ENCODE assay signal across 8 mouse cellular contexts in the genomic region with DNA sequence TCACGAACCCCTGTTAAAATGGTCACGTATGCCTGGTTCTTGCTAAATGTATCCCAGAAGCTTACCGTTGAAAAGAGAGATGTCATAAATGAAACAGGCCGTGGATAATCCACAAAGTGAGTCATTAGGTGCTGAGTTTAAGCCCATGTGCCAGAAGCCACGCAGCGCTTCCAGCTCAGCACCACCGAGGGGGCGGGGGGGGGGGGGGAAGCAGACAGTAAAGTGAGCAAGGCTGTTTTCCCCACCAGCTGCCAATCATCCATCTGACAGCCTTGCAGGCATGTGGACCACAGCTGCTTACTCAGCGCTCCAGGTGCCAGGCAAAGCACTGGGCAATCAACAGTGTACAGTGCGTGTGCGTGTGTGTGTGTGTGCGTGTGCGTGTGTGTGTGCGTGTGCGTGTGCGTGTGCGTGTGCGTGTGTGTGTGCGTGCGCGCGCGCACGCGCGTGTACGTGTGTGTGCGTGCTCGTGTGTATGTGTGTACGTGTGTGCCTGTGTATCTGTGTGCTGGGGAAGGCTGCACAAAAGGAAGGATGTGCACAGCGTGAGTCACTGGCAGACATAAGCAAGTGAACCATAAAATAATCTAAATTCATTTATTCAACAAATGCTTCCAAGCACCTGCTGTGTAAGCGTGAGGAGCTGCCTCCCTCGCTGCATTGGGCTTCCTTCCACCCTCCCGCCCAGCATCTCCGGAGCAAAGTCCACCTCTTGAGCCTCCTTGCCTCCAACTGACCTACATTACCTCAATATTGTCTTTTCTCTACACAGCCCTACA. TPM values are rescaled to one million over a fixed set of nuclear protein-coding genes. Genes with fewer than 3 reads are reported as not detected.
DNase-seq lines count a peak whose midpoint lies in the region.

No protein-coding gene starts in this region.

- peak overlapping the region; percentile 32 for H3K4me3 ChIP-seq in heart, embryonic 10.5 days

- peaks cover 46% of the 10 kb centered on the region for H3K27me3 ChIP-seq in heart, embryonic 10.5 days (ENCODE audit: insufficient read depth, poor library complexity, severe bottlenecking)

- H3K27ac ChIP-seq in heart, embryonic 10.5 days = no peak overlapping the region

- no peak for DNase-seq in heart, embryonic 10.5 days (ENCODE audit: low spot score)
- no peak for DNase-seq in heart, postnatal 10 days
- DNase-seq in right cerebral cortex, adult 18-20 months = peak; percentile 57
- no peak for DNase-seq in right cerebral cortex, postnatal 4 days
- DNase-seq in kidney, adult 9 months = peak; percentile 10
- DNase-seq in right cerebral cortex, postnatal 36 days (ENCODE audit: low spot score in 2 of 2) = peak; percentile 25 to 43
- DNase-seq in MN1 (ENCODE audit: low spot score) = no peak
- no peak for DNase-seq in gastrocnemius, adult 8-10 months (ENCODE audit: low spot score in 2 of 2)

- WGBS in heart, embryonic 10.5 days = 53% methylated on average over 35 of the region's 35 CpGs

- H3K4me1 ChIP-seq in heart, embryonic 10.5 days = peaks cover 32% of the 10 kb centered on the region

- no peaks in the 10 kb centered on the region for H3K9me3 ChIP-seq in heart, embryonic 10.5 days

- intact Hi-C loops in heart, postnatal 10 days (cut with DNase I) = loop anchor here (1.0 to 10.0 kb wide), 4 partner anchors 114 to 932 kb away; a partner anchor contains a TSS

- no peaks in the 10 kb centered on the region for H3K36me3 ChIP-seq in heart, embryonic 10.5 days

RNA-seq across cellular contexts. Expression of a gene that starts 31.4 kb away (rescaled TPM):
- 789 and 902 TPM in 2 replicates for polyA plus RNA-seq in heart, embryonic 10.5 days (2016; fragmentation: Nextera tagmentation; extraction: Ambion mirVana)
- 100 to 1,000 TPM; 771 to 825 TPM for total RNA-seq in heart, postnatal 10 days (2021)
- 100 to 1,000 TPM; 528 to 780 (median 621) TPM for total RNA-seq in gastrocnemius, adult 8-10 months (2022)

RNA-seq across cellular contexts. Expression of a gene that starts 38.3 kb away (rescaled TPM):
- 4.8 and 4.9 TPM in 2 replicates for polyA plus RNA-seq in heart, embryonic 10.5 days (2016; fragmentation: Nextera tagmentation; extraction: Ambion mirVana)
- total RNA-seq in heart, postnatal 10 days (2021) = 10 to 100 TPM; 25.2 to 26.3 TPM
- 10 to 100 TPM; 17.6 to 20.2 (median 19.4) TPM for total RNA-seq in gastrocnemius, adult 8-10 months (2022)

Comparison
In these comparisons a context has a peak if more than half of its experiments do, and no peak if none do; other contexts are left out.
1. DNase-seq: peak in right cerebral cortex, adult 18-20 months (single experiment), kidney, adult 9 months (single experiment) and right cerebral cortex, postnatal 36 days (2 of 2); none in heart, embryonic 10.5 days (single experiment), heart, postnatal 10 days (0 of 2), right cerebral cortex, postnatal 4 days (single experiment), MN1 (single experiment) and gastrocnemius, adult 8-10 months (0 of 2).